Mouse (Mus musculus) heart, postnatal 0 days (tissue): ENCODE data around the gene Stk33. TPM values are rescaled to one million over a fixed set of nuclear protein-coding genes. Genes with fewer than 3 reads are reported as not detected.
A peak's percentile ranks its signal among the peaks of the same experiment; 100 is the strongest.

Source experiments
- ATAC-seq: fragments of 200-750 bp; cut with Nextera tagmentation; 2 replicates; pipeline ENCODE4 v1.8.0; 2017; ENCODE audit warnings: low read depth, moderate number of reproducible peaks, moderate library complexity; ENCODE audit not compliant: insufficient read depth
- DNase-seq: peaks from one replicate; pipeline ENCODE4 v3.0.0-alpha.2; 2016; ENCODE audit warnings: low spot score
- H3K27ac ChIP-seq: fragments of 300-500 bp; sonication (generic); 2 replicates; pipeline ENCODE4 v1.5.1; 2014; ENCODE audit warnings: low read depth, mild to moderate bottlenecking
- H3K27me3 ChIP-seq: fragments of 300-500 bp; sonication (generic); 2 replicates; pipeline ENCODE4 v1.6.1; 2014; ENCODE audit warnings: low read length, mixed read lengths; ENCODE audit not compliant: control insufficient read depth, insufficient read depth
- H3K36me3 ChIP-seq: fragments of 300-500 bp; sonication (generic); replicated peaks from 2 replicates; pipeline ENCODE4 v1.6.1; 2014; ENCODE audit warnings: low read length, mixed read lengths; ENCODE audit not compliant: control insufficient read depth, insufficient read depth
- H3K4me1 ChIP-seq: fragments of 300-500 bp; sonication (generic); 2 replicates; pipeline ENCODE4 v1.6.1; 2014; ENCODE audit warnings: antibody characterized with exemption; ENCODE audit not compliant: control insufficient read depth, insufficient read depth
- H3K4me2 ChIP-seq: fragments of 300-500 bp; sonication (generic); 2 replicates; pipeline ENCODE4 v1.6.1; 2014; ENCODE audit warnings: low read depth, mild to moderate bottlenecking, low read length, moderate library complexity
- H3K4me3 ChIP-seq: fragments of 300-500 bp; sonication (generic); 2 replicates; pipeline ENCODE4 v1.5.1; 2014; ENCODE audit warnings: low read depth, low read length
- H3K9ac ChIP-seq: fragments of 300-500 bp; sonication (generic); replicated peaks from 2 replicates; pipeline ENCODE4 v1.6.1; 2014; ENCODE audit warnings: low read depth, low read length, mixed read lengths
- H3K9me3 ChIP-seq: fragments of 300-500 bp; sonication (generic); replicated peaks from 2 replicates; pipeline ENCODE4 v1.6.1; 2016; ENCODE audit warnings: low read length; ENCODE audit not compliant: control insufficient read depth
- CTCF ChIP-seq: IDR thresholded peaks from 2 replicates; pipeline ENCODE4 v1.5.1; 2016; ENCODE audit warnings: antibody characterized with exemption, control low read depth, low read depth
- EP300 ChIP-seq: IDR thresholded peaks from 2 replicates; pipeline ENCODE4 v1.6.1; 2016; ENCODE audit warnings: antibody characterized with exemption, low read depth
- WGBS: fragments of 180-500 bp; shearing (Covaris S2); extraction: QIAGEN DNeasy Blood & Tissue Kit; methylation state at CpG from one replicate; pipeline ENCODE4 v1.1.7; 2014; 5-methylcytosine and 5-hydroxymethylcytosine counted together
- polyA plus RNA-seq: library from polyadenylated mRNA; unstranded; fragments of >200 nt; fragmentation: Nextera tagmentation; extraction: Ambion mirVana; gene quantifications from 2 replicates; pipeline ENCODE4 v1.2.1, GENCODE M21; 2015
- total RNA-seq: library from RNA; depleted of rRNA; stranded (reverse); fragments of >200 nt; gene quantifications from 2 replicates; pipeline ENCODE4 v1.2.3, GENCODE M21; 2014; ENCODE audit warnings: low replicate concordance

Gene Stk33
- total and polyA plus RNA-seq, 2 experiments from 2014 or later, result 0.22 TPM; not detected in 1

DNA sequence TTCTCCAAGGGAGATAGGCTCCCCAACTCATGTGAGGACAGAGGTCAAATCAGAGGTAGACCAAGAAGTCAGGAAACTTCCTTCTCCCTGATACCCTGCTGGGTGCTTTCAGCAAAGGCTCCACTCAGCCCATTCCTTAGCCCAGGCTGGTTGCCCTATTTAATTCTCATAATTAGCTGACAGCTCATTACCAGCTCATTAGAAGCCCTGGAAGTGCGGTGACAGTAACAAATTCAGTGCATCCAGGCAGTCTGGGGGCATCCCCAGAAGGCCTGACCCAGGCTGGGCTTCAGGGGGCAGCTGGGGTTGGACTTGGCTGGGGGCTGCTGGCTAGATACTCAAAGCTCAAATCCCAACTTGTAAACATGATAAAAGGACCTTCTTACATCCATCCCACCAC, 172.7 kb downstream of the Stk33 start:
- no peak for ATAC-seq
- no peaks in the 10 kb centered on the region for H3K9me3 ChIP-seq
- DNase-seq, result no peak
- WGBS, result 37% methylated on average over 1 of the region's 1 CpGs
- TF ChIP-seq EP300, result no peak
- no peak for TF ChIP-seq CTCF
- H3K4me1 ChIP-seq, result peaks cover 8% of the 10 kb centered on the region; the same call in 1 of the 2 replicates
- H3K27ac ChIP-seq, result no peak overlapping the region
- no peaks in the 10 kb centered on the region for H3K27me3 ChIP-seq
- no peak overlapping the region for H3K4me3 ChIP-seq
- no peak overlapping the region for H3K4me2 ChIP-seq
- no peaks in the 10 kb centered on the region for H3K36me3 ChIP-seq
- H3K9ac ChIP-seq, result no peak overlapping the region

DNA sequence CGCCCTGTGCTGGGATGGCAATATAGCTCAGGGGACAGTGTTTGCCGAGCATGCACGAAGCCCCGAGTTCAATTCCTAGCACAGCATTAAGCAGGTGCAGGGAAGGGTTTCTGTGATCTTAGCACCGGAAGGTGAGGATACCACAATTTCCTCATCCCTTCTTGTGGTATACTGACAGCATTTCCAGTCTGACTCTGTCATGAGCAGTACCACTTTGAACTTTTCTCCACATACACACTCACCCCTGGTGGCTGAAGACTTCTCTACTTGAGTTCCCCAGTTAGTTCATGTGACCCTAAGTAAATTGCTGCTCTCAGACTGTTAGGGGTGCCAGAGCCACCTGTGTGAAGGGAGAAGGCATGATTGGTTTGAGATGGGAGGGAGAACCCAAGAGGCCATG, 173.3 kb downstream of the Stk33 start:
- Histone ChIP-seq H3K9ac (no peak overlapping the region), H3K4me3 (no peak overlapping the region), H3K9me3 (no peaks in the 10 kb centered on the region), H3K4me2 (no peak overlapping the region), H3K27ac (no peak overlapping the region), H3K27me3 (no peaks in the 10 kb centered on the region), H3K4me1 (peaks cover 8% of the 10 kb centered on the region; the same call in 1 of the 2 replicates), H3K36me3 (no peaks in the 10 kb centered on the region)
- DNase-seq, result no peak
- WGBS, result 74% methylated on average over 5 of the region's 5 CpGs
- TF ChIP-seq CTCF, result no peak
- no peak for ATAC-seq

DNA sequence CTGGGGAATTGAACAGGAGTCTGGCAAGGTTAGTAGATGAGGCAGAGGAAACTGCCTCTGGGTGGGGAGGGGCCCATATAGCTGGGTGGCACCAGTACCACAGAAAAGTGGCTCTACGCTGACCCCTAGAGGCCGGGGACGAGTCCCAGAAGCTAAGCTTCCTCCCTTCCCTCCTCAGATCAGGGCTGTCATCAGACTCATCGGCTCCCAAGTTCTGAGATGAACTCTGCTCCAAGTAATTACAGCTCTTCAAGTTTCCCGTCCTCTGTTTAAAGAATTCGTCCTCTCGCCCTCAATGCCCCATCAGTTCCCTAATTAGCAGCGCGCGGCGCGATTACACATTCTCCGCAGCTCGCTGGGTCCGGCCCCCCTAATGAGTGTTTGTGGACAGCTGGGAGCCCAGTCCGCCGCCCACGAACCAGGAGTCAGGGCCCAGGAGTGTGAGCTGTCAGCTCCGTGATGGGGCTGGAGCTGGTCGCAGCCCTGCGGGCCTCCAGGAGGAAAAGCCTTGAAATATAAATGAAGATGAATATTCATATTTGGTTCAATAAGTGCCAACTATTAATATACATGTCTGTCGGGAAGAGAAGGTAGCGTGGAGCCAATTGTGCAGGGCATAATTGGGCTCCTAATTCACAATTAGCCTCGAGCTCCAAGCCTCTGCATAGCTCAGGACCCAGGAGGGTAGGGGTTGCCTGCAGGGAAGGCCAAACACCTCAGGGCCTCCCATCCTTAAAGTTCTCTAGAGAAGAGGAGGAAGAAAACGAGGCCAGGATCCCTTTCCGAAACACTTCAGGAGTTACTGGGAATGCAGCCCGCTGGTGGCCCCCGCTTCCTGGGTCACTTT, 183.2 kb downstream of the Stk33 start:
- Histone ChIP-seq H3K4me2 (peak overlapping the region; percentile 37), H3K4me3 (peak overlapping the region; percentile 15; the same call in 1 of the 2 replicates), H3K4me1 (no peaks in the 10 kb centered on the region), H3K36me3 (no peaks in the 10 kb centered on the region), H3K9me3 (no peaks in the 10 kb centered on the region), H3K27ac (no peak overlapping the region), H3K27me3 (peaks cover 29% of the 10 kb centered on the region), H3K9ac (no peak overlapping the region)
- TF ChIP-seq CTCF (peak; percentile 39), EP300 (no peak)
- 0 out of 2 replicates have a peak, but pooled peaks have one; percentile 44 for ATAC-seq
- no peak for DNase-seq
- 28% methylated on average over 28 of the region's 28 CpGs for WGBS

DNA sequence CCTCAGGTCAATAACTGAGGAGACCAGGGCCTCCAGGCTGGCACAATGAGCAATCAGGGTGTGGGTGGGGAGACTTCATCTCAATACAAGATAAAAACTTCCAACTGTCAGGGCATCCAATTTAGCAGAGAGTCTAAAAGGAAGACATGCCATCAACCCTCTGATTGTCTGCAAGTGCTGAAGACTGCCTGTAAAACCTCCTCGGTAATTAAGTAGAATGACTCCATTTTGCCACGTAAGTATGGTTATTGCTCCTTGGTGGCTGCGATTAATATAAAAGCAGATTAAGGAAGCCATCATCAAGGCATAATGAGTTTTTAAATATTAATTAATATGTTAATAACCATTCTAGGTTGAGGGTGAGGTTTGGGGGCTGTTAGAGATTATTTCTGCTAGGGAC, 187.5 kb downstream of the Stk33 start:
- Histone ChIP-seq H3K4me1 (no peaks in the 10 kb centered on the region), H3K36me3 (no peaks in the 10 kb centered on the region), H3K27ac (no peak overlapping the region), H3K4me3 (no peak overlapping the region), H3K9me3 (no peaks in the 10 kb centered on the region), H3K27me3 (peaks cover 38% of the 10 kb centered on the region), H3K4me2 (no peak overlapping the region), H3K9ac (no peak overlapping the region)
- ATAC-seq, result no peak
- WGBS, result 91% methylated on average over 3 of the region's 3 CpGs
- no peak for DNase-seq
- TF ChIP-seq CTCF, result no peak
- no peak for TF ChIP-seq EP300

DNA sequence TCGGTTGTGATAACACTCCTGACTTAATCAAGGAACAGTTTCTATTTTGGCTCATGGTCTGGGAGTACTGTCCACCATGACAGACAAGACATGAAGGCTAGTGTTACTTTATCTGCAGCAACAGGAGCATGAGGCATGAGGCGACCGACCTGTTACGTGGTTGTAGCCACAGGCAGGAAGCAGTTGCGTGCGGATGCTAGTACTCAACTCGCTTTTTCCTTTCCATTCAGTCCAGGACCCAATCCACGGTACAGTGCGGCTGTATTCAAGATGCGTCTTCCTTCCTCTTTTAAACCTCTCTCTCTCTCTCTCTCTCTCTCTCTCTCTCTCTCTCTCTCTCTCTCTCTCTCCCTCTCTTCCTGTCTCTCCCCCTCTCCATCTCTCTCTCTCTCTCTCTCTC, 194.1 kb downstream of the Stk33 start:
- 87% methylated on average over 10 of the region's 10 CpGs for WGBS
- H3K9me3 ChIP-seq, result no peaks in the 10 kb centered on the region
- H3K27me3 ChIP-seq, result peaks cover 38% of the 10 kb centered on the region
- H3K9ac ChIP-seq, result no peak overlapping the region
- TF ChIP-seq EP300 (no peak), CTCF (no peak)
- H3K27ac ChIP-seq, result no peak overlapping the region
- H3K36me3 ChIP-seq, result no peaks in the 10 kb centered on the region
- DNase-seq, result no peak
- H3K4me2 ChIP-seq, result no peak overlapping the region
- H3K4me1 ChIP-seq, result no peaks in the 10 kb centered on the region
- H3K4me3 ChIP-seq, result no peak overlapping the region
- ATAC-seq, result no peak
